Mouse (Mus musculus) stomach, embryonic 14.5 days (tissue): ENCODE results near the gene Cyp21a1. TPM values are rescaled to one million over a fixed set of nuclear protein-coding genes. Genes with fewer than 3 reads are reported as not detected.
"Not testable (repeated sequence)": the region's sequence is repeated elsewhere in the genome, so short reads cannot be mapped to it uniquely, and the experiment has no call there.

Experiments used
- ATAC-seq: fragments of 200-750 bp; cut with Nextera tagmentation; 2 replicates; pipeline ENCODE4 v1.8.0; 2017; ENCODE audit warnings: low read depth, moderate TSS enrichment; ENCODE audit not compliant: insufficient number of reproducible peaks, insufficient read depth, low FRiP score
- H3K27ac ChIP-seq: fragments of 300-500 bp; sonication (generic); 2 replicates; pipeline ENCODE4 v1.5.1; 2014; ENCODE audit warnings: mild to moderate bottlenecking, low read length, moderate library complexity, mixed read lengths
- H3K27me3 ChIP-seq: fragments of 300-500 bp; sonication (generic); 2 replicates; pipeline ENCODE4 v1.6.1; 2014; ENCODE audit warnings: low read length, control low read depth, mixed read lengths; ENCODE audit not compliant: control insufficient read depth, insufficient read depth
- H3K36me3 ChIP-seq: fragments of 300-500 bp; sonication (generic); 2 replicates; pipeline ENCODE4 v1.6.1; 2014; ENCODE audit warnings: mild to moderate bottlenecking, control low read depth, low read length, moderate library complexity, mixed read lengths; ENCODE audit not compliant: control insufficient read depth, insufficient read depth
- H3K4me1 ChIP-seq: fragments of 300-500 bp; sonication (generic); 2 replicates; pipeline ENCODE4 v1.6.1; 2014; ENCODE audit warnings: low read length, control low read depth, mixed read lengths; ENCODE audit not compliant: control insufficient read depth, insufficient read depth
- H3K4me2 ChIP-seq: fragments of 300-500 bp; sonication (generic); replicated peaks from 2 replicates; pipeline ENCODE4 v1.6.1; 2014; ENCODE audit warnings: low read depth, low read length, control low read depth
- H3K4me3 ChIP-seq: fragments of 300-500 bp; sonication (generic); 2 replicates; pipeline ENCODE4 v1.5.1; 2014; ENCODE audit warnings: low read depth, low read length, control low read depth
- H3K9ac ChIP-seq: fragments of 300-500 bp; sonication (generic); replicated peaks from 2 replicates; pipeline ENCODE4 v1.6.1; 2014; ENCODE audit warnings: low read depth, mild to moderate bottlenecking, control low read depth, low read length, moderate library complexity, mixed read lengths
- H3K9me3 ChIP-seq: fragments of 300-500 bp; sonication (generic); 2 replicates; pipeline ENCODE4 v1.6.1; 2016; ENCODE audit warnings: low read depth, low read length, control low read depth; ENCODE audit not compliant: control insufficient read depth
- WGBS: fragments of 180-500 bp; shearing (Covaris S2); extraction: QIAGEN DNeasy Blood & Tissue Kit; methylation state at CpG from one replicate; pipeline ENCODE4 v1.1.7; 2014; 5-methylcytosine and 5-hydroxymethylcytosine counted together
- polyA plus RNA-seq: library from polyadenylated mRNA; unstranded; fragments of >200 nt; fragmentation: Nextera tagmentation; extraction: Ambion mirVana; gene quantifications from 2 replicates; pipeline ENCODE4 v1.2.1, GENCODE M21; 2014

Cyp21a1 gene
- polyA plus RNA-seq, 1 experiment from 2014 or later, result not detected

- 74% methylated on average over 8 of the region's 8 CpGs for WGBS
- not testable (repeated sequence) for H3K9ac ChIP-seq, H3K4me3 ChIP-seq, H3K9me3 ChIP-seq, ATAC-seq, H3K27me3 ChIP-seq, H3K4me2 ChIP-seq, H3K4me1 ChIP-seq, H3K27ac ChIP-seq, H3K36me3 ChIP-seq
Measured at GRCm38 (mm10) chr17:34810811-34811210, 6.5 kb upstream of the Cyp21a1 start.

GRCm38 (mm10) chr17:34810411-34810810 lies 6.0 kb upstream of the Cyp21a1 start:
- ATAC-seq, H3K4me1 ChIP-seq, H3K9me3 ChIP-seq, H3K4me2 ChIP-seq, H3K27me3 ChIP-seq, H3K4me3 ChIP-seq, H3K36me3 ChIP-seq, H3K9ac ChIP-seq, H3K27ac ChIP-seq: not testable (repeated sequence)
- WGBS, result 75% methylated on average over 5 of the region's 5 CpGs

GRCm38 (mm10) chr17:34808599-34809205 lies 4.3 kb upstream of the Cyp21a1 start:
- 77% methylated on average over 6 of the region's 6 CpGs for WGBS
- no peak overlapping the region for H3K4me2 ChIP-seq
- H3K9ac ChIP-seq, result no peak overlapping the region
- H3K27ac ChIP-seq, result no peak overlapping the region
- H3K4me3 ChIP-seq, result no peak overlapping the region
- H3K4me1 ChIP-seq, result no peaks in the 10 kb centered on the region
- H3K9me3 ChIP-seq, result no peaks in the 10 kb centered on the region
- H3K36me3 ChIP-seq, result no peaks in the 10 kb centered on the region
- no peaks in the 10 kb centered on the region for H3K27me3 ChIP-seq
- ATAC-seq, result no peak

GRCm38 (mm10) chr17:34807176-34807575 lies 2.8 kb upstream of the Cyp21a1 start:
- Histone ChIP-seq H3K27me3 (no peaks in the 10 kb centered on the region), H3K9ac (no peak overlapping the region), H3K4me1 (no peaks in the 10 kb centered on the region), H3K4me2 (no peak overlapping the region), H3K4me3 (no peak overlapping the region), H3K36me3 (no peaks in the 10 kb centered on the region), H3K9me3 (no peaks in the 10 kb centered on the region), H3K27ac (no peak overlapping the region)
- WGBS, result 70% methylated on average over 3 of the region's 3 CpGs
- no peak for ATAC-seq

- Histone ChIP-seq H3K9ac (no peak overlapping the region), H3K27me3 (no peaks in the 10 kb centered on the region), H3K9me3 (no peaks in the 10 kb centered on the region), H3K36me3 (no peaks in the 10 kb centered on the region), H3K4me2 (no peak overlapping the region), H3K4me1 (no peaks in the 10 kb centered on the region), H3K4me3 (no peak overlapping the region), H3K27ac (no peak overlapping the region)
- ATAC-seq, result no peak
- 70% methylated on average over 6 of the region's 6 CpGs for WGBS
Measured at GRCm38 (mm10) chr17:34804871-34805562, 656 bp upstream of the Cyp21a1 start.

GRCm38 (mm10) chr17:34803367-34803766 lies 994 bp downstream of the Cyp21a1 start:
- H3K27ac ChIP-seq, H3K9ac ChIP-seq, ATAC-seq, H3K4me3 ChIP-seq, H3K4me1 ChIP-seq, H3K27me3 ChIP-seq, H3K36me3 ChIP-seq, H3K4me2 ChIP-seq, H3K9me3 ChIP-seq: not testable (repeated sequence)
- 85% methylated on average over 6 of the region's 6 CpGs for WGBS

- H3K27ac ChIP-seq, H3K4me1 ChIP-seq, H3K36me3 ChIP-seq, H3K27me3 ChIP-seq, H3K9ac ChIP-seq, H3K4me2 ChIP-seq, H3K9me3 ChIP-seq, ATAC-seq, H3K4me3 ChIP-seq: not testable (repeated sequence)
- WGBS, result 85% methylated on average over 9 of the region's 9 CpGs
Measured at GRCm38 (mm10) chr17:34802756-34803155, 1.6 kb downstream of the Cyp21a1 start.

GRCm38 (mm10) chr17:34800781-34801305 lies 3.5 kb downstream of the Cyp21a1 start:
- not testable (repeated sequence) for H3K36me3 ChIP-seq, H3K9ac ChIP-seq, H3K27ac ChIP-seq, H3K27me3 ChIP-seq, H3K4me2 ChIP-seq, H3K4me1 ChIP-seq, ATAC-seq, H3K9me3 ChIP-seq, H3K4me3 ChIP-seq
- 94% methylated on average over 16 of the region's 16 CpGs for WGBS
